Mouse (Mus musculus): Measurements from ENCODE around the gene Jagn1. TPM values are rescaled to one million over a fixed set of nuclear protein-coding genes. Genes with fewer than 3 reads are reported as not detected.

Gene Jagn1
- polyA plus RNA-seq, 1 experiment from 2014 or later, result 104 TPM

Small RNA genes lying within 50 kb of the gene (microRNA-seq; reads per million reads assigned to microRNA genes)
- not detected for gene Gm24387

Other genes with a start within 250 kb of the Jagn1 start
- 0.64 and 1.00 TPM in 2 replicates for gene Lhfpl4, start 247.2 kb upstream of the Jagn1 start, polyA plus RNA-seq (2015; fragmentation: Nextera tagmentation; extraction: Ambion mirVana)
- 36.2 and 39.4 TPM in 2 replicates for gene Mtmr14, start 204.7 kb upstream of the Jagn1 start, polyA plus RNA-seq (2015; fragmentation: Nextera tagmentation; extraction: Ambion mirVana)
- 0.05 and 0.18 TPM in 2 replicates for gene Cpne9, start 160.3 kb upstream of the Jagn1 start, polyA plus RNA-seq (2015; fragmentation: Nextera tagmentation; extraction: Ambion mirVana)
- 19.2 and 20.4 TPM in 2 replicates for gene Brpf1, start 135.4 kb upstream of the Jagn1 start, polyA plus RNA-seq (2015; fragmentation: Nextera tagmentation; extraction: Ambion mirVana)
- gene Ogg1, start 115.6 kb upstream of the Jagn1 start, polyA plus RNA-seq (2015; fragmentation: Nextera tagmentation; extraction: Ambion mirVana), result 13.8 and 18.7 TPM in 2 replicates
- gene Camk1, start 98.6 kb upstream of the Jagn1 start, polyA plus RNA-seq (2015; fragmentation: Nextera tagmentation; extraction: Ambion mirVana), result 103 and 111 TPM in 2 replicates
- 56.7 and 62.1 TPM in 2 replicates for gene Tada3, start 64.7 kb upstream of the Jagn1 start, polyA plus RNA-seq (2015; fragmentation: Nextera tagmentation; extraction: Ambion mirVana)
- 403 and 405 TPM in 2 replicates for gene Arpc4, start 64.5 kb upstream of the Jagn1 start, polyA plus RNA-seq (2015; fragmentation: Nextera tagmentation; extraction: Ambion mirVana)
- 3.5 and 3.6 TPM in 2 replicates for gene Ttll3, start 53.3 kb upstream of the Jagn1 start, polyA plus RNA-seq (2015; fragmentation: Nextera tagmentation; extraction: Ambion mirVana)
- 24.0 and 25.3 TPM in 2 replicates for gene Rpusd3, start 23.2 kb upstream of the Jagn1 start, polyA plus RNA-seq (2015; fragmentation: Nextera tagmentation; extraction: Ambion mirVana)
- gene Cidec, start 6.8 kb upstream of the Jagn1 start, polyA plus RNA-seq (2015; fragmentation: Nextera tagmentation; extraction: Ambion mirVana), result not detected in 2 replicates
- 6.1 and 7.8 TPM in 2 replicates for gene Il17re, start 15.9 kb downstream of the Jagn1 start, polyA plus RNA-seq (2015; fragmentation: Nextera tagmentation; extraction: Ambion mirVana)
- gene Il17rc, start 28.9 kb downstream of the Jagn1 start, polyA plus RNA-seq (2015; fragmentation: Nextera tagmentation; extraction: Ambion mirVana), result 18.5 and 19.6 TPM in 2 replicates
- 35.7 and 37.2 TPM in 2 replicates for gene Creld1, start 40.7 kb downstream of the Jagn1 start, polyA plus RNA-seq (2015; fragmentation: Nextera tagmentation; extraction: Ambion mirVana)
- gene Prrt3, start 59.4 kb downstream of the Jagn1 start, polyA plus RNA-seq (2015; fragmentation: Nextera tagmentation; extraction: Ambion mirVana), result 0.87 and 1.1 TPM in 2 replicates
- 108 and 111 TPM in 2 replicates for gene Emc3, start 89.1 kb downstream of the Jagn1 start, polyA plus RNA-seq (2015; fragmentation: Nextera tagmentation; extraction: Ambion mirVana)
- gene Fancd2, start 89.1 kb downstream of the Jagn1 start, polyA plus RNA-seq (2015; fragmentation: Nextera tagmentation; extraction: Ambion mirVana), result 13.9 and 15.2 TPM in 2 replicates
- 0.84 and 0.87 TPM in 2 replicates for gene Fancd2os, start 158.1 kb downstream of the Jagn1 start, polyA plus RNA-seq (2015; fragmentation: Nextera tagmentation; extraction: Ambion mirVana)
- gene Brk1, start 162.2 kb downstream of the Jagn1 start, polyA plus RNA-seq (2015; fragmentation: Nextera tagmentation; extraction: Ambion mirVana), result 206 and 211 TPM in 2 replicates
- 36.1 and 39.3 TPM in 2 replicates for gene Vhl, start 181.4 kb downstream of the Jagn1 start, polyA plus RNA-seq (2015; fragmentation: Nextera tagmentation; extraction: Ambion mirVana)
- gene Irak2, start 195.9 kb downstream of the Jagn1 start, polyA plus RNA-seq (2015; fragmentation: Nextera tagmentation; extraction: Ambion mirVana), result 5.2 and 5.3 TPM in 2 replicates

All from kidney, embryonic 15.5 days (tissue).